Mouse (Mus musculus) heart, adult 2 months (tissue): ENCODE measurements around the gene Pawr. TPM values are rescaled to one million over a fixed set of nuclear protein-coding genes. Genes with fewer than 3 reads are reported as not detected.

Experiments used
- DNase-seq, 2 experiments: peaks; one replicate each; pipeline ENCODE4 v3.0.0; 2021
- H3K27ac ChIP-seq: fragments of 200-600 bp; 2 replicates; pipeline ENCODE4 v1.8.1; 2022
- H3K27me3 ChIP-seq: fragments of 200-500 bp; 2 replicates; pipeline ENCODE4 v1.6.1; 2012; ENCODE audit warnings: mild to moderate bottlenecking, low read length, inconsistent platforms, mixed read lengths; ENCODE audit not compliant: control insufficient read depth, insufficient read depth
- H3K36me3 ChIP-seq: fragments of 200-500 bp; 2 replicates; pipeline ENCODE4 v1.6.1; 2012; ENCODE audit warnings: low read length, inconsistent platforms; ENCODE audit not compliant: control insufficient read depth, insufficient read depth
- H3K4me1 ChIP-seq: fragments of 200-500 bp; 2 replicates; pipeline ENCODE4 v1.6.1; 2011; ENCODE audit warnings: low read length; ENCODE audit not compliant: control insufficient read depth, insufficient read depth
- H3K4me3 ChIP-seq: fragments of 200-600 bp; 2 replicates; pipeline ENCODE4 v1.8.1; 2022
- H3K79me2 ChIP-seq: fragments of 200-500 bp; replicated peaks from 2 replicates; pipeline ENCODE4 v1.6.1; 2012; ENCODE audit warnings: mild to moderate bottlenecking, inconsistent platforms, low read length, moderate library complexity, mixed read lengths; ENCODE audit not compliant: control insufficient read depth, insufficient read depth
- H3K9ac ChIP-seq: fragments of 200-500 bp; 2 replicates; pipeline ENCODE4 v1.6.1; 2012; ENCODE audit warnings: low read depth, mild to moderate bottlenecking, control low read depth, inconsistent platforms, low read length, mixed read lengths
- CTCF ChIP-seq: fragments of 200-600 bp; IDR thresholded peaks from 2 replicates; pipeline ENCODE4 v1.8.1; 2022; ENCODE audit warnings: antibody characterized with exemption, mild to moderate bottlenecking, moderate library complexity
- EP300 ChIP-seq: fragments of 200-500 bp; IDR thresholded peaks from 2 replicates; pipeline ENCODE4 v1.6.1; 2011; ENCODE audit warnings: low read depth, low read length, control low read depth; ENCODE audit not compliant: insufficient read depth
- POLR2A ChIP-seq: fragments of 200-500 bp; IDR thresholded peaks from 2 replicates; pipeline ENCODE4 v1.6.1; 2011; ENCODE audit warnings: mild to moderate bottlenecking, low read depth, low read length, control low read depth; ENCODE audit not compliant: insufficient read depth
- WGBS: fragments of 180-500 bp; shearing (Covaris S2); methylation state at CpG from one replicate; pipeline ENCODE4 v1.1.7; 2018; 5-methylcytosine and 5-hydroxymethylcytosine counted together
- intact Hi-C: fragments of 180-260 bp; cut with DNase I; formaldehyde crosslinking; loops from one replicate; pipeline ENCODE4 v1.15.1; 2025
- polyA plus RNA-seq: library from polyadenylated mRNA; depleted of rRNA; stranded (reverse); fragments of >200 nt; gene quantifications from 2 replicates; pipeline ENCODE4 v1.2.3, GENCODE M21; 2012
- total RNA-seq, 2 experiments: library from RNA; stranded (reverse); gene quantifications; 2 replicates each; pipeline ENCODE4 v1.2.3; 2021

Gene Pawr
- total and polyA plus RNA-seq, 3 experiments: 2.0 to 3.5 (median 2.5) TPM

DNA sequence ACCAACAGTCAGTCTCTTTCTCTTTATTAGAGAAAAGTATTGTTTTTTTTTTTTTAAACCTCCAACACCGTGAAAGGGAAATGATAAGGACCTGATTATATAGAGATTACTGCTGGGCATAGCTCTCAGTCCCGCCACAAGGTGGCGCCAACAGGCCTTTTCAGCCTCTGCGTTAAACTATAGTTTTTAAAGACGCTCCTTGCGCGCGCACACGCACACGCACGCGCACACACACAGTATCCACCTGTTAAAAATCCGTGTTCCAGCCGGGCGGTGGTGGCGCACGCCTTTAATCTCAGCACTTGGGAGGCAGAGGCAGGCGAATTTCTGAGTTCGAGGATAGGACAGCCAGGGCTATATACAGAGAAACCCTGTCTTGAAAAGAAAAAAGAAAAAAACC is 31.1 kb upstream of the Pawr start:
- peak; percentile 76 to 84 for DNase-seq
- H3K79me2 ChIP-seq: no peaks in the 10 kb centered on the region
- H3K4me1 ChIP-seq: no peaks in the 10 kb centered on the region
- intact Hi-C loops: loop anchor here (1.0 to 5.0 kb wide), 3 partner anchors 145 to 236 kb away; no protein-coding TSS in a partner anchor
- WGBS: 6% methylated on average over 19 of the region's 19 CpGs
- no peaks in the 10 kb centered on the region for H3K27me3 ChIP-seq
- no peak overlapping the region for H3K27ac ChIP-seq
- H3K36me3 ChIP-seq: no peaks in the 10 kb centered on the region
- no peak for TF ChIP-seq POLR2A
- TF ChIP-seq CTCF: peak; percentile 97
- TF ChIP-seq EP300: 0 out of 2 replicates have a peak, but pooled peaks have one; percentile 35
- no peak overlapping the region for H3K9ac ChIP-seq
- H3K4me3 ChIP-seq: no peak overlapping the region

DNA sequence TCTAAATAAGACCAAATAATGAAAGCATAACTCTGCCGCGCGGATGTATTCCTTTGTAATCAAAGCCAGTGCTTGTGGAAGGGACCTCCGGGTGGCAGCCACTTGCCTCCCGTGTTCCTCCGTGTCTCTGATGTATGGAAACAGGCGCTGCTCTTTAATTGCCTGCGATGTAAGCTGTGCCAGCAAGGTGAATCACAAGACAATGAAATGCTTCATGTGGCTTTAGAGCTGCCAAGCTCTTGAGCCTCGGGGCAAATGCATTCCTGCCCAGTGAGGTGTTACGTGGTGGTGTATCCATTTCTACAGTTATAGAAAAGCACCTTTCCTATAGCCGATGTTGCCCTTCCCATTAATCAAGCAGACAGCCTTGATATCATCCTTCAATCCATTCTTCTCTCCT is 24.1 kb upstream of the Pawr start:
- no peak for DNase-seq
- no peaks in the 10 kb centered on the region for H3K4me1 ChIP-seq
- H3K27ac ChIP-seq: no peak overlapping the region
- intact Hi-C loops: no loop called here
- H3K4me3 ChIP-seq: no peak overlapping the region
- no peak overlapping the region for H3K9ac ChIP-seq
- H3K27me3 ChIP-seq: no peaks in the 10 kb centered on the region
- H3K36me3 ChIP-seq: no peaks in the 10 kb centered on the region
- 80% methylated on average over 11 of the region's 11 CpGs for WGBS
- no peaks in the 10 kb centered on the region for H3K79me2 ChIP-seq
- TF ChIP-seq CTCF: no peak
- TF ChIP-seq EP300: no peak
- TF ChIP-seq POLR2A: no peak

DNA sequence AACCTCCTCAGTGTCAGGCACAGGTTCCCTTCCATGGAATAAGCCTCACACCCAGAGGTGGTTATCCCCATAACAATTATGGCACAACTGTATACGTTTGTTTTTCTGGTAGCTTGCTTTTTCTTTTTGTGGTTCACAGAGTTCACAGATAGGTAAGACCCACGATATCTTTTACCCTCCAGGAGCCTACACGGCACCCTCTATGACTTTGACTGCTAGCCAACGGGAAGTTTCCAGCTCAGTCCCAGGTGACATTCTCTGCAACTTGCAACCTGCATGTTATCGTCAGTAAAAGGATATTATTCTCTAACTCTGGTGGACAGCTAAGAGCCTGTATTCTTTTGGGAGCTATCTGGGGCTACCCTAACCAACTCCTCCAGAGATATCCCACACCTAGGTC is 21.7 kb upstream of the Pawr start:
- TF ChIP-seq CTCF (no peak), POLR2A (no peak), EP300 (no peak)
- H3K36me3 ChIP-seq: no peaks in the 10 kb centered on the region
- no peak overlapping the region for H3K27ac ChIP-seq
- H3K79me2 ChIP-seq: no peaks in the 10 kb centered on the region
- H3K4me3 ChIP-seq: no peak overlapping the region
- no peak overlapping the region for H3K9ac ChIP-seq
- WGBS: 74% methylated on average over 5 of the region's 5 CpGs
- intact Hi-C loops: no loop called here
- H3K4me1 ChIP-seq: no peaks in the 10 kb centered on the region
- no peak for DNase-seq
- no peaks in the 10 kb centered on the region for H3K27me3 ChIP-seq

DNA sequence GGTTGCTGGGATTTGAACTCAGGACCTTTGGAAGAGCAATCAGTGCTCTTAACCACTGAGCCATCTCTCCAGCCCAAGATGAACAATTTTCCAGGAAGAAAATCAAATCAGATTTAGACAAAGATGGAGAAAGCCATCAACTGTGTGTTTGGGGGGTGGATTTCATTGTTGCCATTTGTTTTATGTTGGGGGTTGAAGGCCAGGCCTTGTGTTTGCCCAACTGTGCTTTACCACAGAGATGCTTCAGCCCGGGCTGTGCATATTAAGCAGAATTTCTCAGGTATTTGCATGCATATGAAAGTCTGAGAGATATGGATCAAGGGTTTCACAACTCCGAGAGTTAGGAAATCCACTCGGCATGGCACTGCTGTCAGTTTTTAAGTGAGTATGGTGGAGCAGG is 20.5 kb upstream of the Pawr start:
- DNase-seq: no peak
- TF ChIP-seq CTCF (no peak), POLR2A (no peak), EP300 (no peak)
- no peak overlapping the region for H3K27ac ChIP-seq
- H3K9ac ChIP-seq: no peak overlapping the region
- no peak overlapping the region for H3K4me3 ChIP-seq
- intact Hi-C loops: no loop called here
- no peaks in the 10 kb centered on the region for H3K27me3 ChIP-seq
- H3K4me1 ChIP-seq: no peaks in the 10 kb centered on the region
- no peaks in the 10 kb centered on the region for H3K36me3 ChIP-seq
- WGBS: 91% methylated on average over 3 of the region's 3 CpGs
- H3K79me2 ChIP-seq: no peaks in the 10 kb centered on the region

DNA sequence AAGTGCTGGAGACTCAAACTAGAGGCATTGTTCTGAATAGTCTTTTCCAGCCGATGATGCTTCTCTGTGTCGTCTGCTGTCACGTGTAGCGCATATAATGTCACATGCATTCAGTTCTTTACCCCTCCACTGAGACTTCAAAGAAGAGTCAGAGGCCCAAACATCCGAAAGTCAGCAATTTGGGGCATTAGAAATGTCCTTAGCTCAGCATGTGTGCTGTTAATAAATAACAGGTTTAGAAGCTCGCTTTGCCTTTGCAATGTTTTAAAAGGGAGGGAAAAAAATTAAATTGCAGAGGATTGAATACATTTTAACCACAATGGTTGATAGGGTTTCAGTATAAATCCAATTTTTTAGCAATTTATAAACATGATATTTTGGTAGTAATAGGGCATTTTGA is 18.1 kb upstream of the Pawr start:
- DNase-seq: no peak
- H3K36me3 ChIP-seq: no peaks in the 10 kb centered on the region
- H3K27me3 ChIP-seq: no peaks in the 10 kb centered on the region
- H3K27ac ChIP-seq: no peak overlapping the region
- no peak overlapping the region for H3K9ac ChIP-seq
- TF ChIP-seq EP300: no peak
- TF ChIP-seq POLR2A: no peak
- no peak for TF ChIP-seq CTCF
- H3K4me1 ChIP-seq: no peaks in the 10 kb centered on the region
- WGBS: 84% methylated on average over 6 of the region's 6 CpGs
- intact Hi-C loops: no loop called here
- H3K79me2 ChIP-seq: no peaks in the 10 kb centered on the region
- H3K4me3 ChIP-seq: no peak overlapping the region

DNA sequence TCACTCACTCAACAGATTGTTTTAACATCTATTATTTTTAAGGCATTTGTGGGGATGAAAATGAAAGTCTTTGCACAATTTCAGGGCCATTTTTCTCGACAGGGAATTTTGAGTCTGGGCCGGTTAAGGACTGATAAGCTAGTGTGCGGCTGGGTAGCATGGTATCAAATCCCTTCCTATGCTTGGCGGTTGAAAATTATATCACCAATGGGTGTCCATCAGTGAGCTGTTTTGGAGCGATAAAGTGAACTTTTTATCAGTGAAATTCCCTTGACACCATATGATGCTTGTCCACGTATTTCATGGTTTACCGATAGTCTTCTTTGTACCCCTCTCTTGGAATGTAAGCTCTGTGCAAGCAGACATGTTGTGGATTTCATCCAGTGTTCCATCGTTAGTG is 17.5 kb upstream of the Pawr start:
- Histone ChIP-seq H3K4me3 (no peak overlapping the region), H3K27ac (no peak overlapping the region), H3K9ac (no peak overlapping the region), H3K27me3 (no peaks in the 10 kb centered on the region), H3K36me3 (no peaks in the 10 kb centered on the region), H3K79me2 (no peaks in the 10 kb centered on the region), H3K4me1 (no peaks in the 10 kb centered on the region)
- WGBS: 76% methylated on average over 8 of the region's 8 CpGs
- TF ChIP-seq CTCF (no peak), POLR2A (no peak), EP300 (no peak)
- no peak for DNase-seq
- intact Hi-C loops: no loop called here

DNA sequence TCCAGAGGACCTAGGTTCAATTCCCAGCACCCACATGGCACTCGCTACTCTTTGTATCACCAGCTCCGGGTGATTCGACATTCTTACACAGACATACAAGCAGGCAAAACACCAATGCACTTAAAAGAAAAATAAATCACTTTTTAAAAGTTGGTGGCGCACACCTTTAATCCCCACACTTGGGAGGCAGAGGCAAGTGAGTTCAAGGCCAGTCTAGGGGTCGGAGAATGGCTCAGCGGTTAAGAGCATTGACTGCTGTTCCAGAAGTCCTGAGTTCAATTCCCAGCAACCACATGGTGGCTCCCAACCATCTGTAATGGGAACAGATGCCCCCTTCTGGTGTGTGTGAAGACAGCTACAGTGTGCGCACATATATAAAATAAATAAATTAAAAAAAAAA is 16.7 kb upstream of the Pawr start:
- intact Hi-C loops: no loop called here
- no peak for DNase-seq
- WGBS: 94% methylated on average over 7 of the region's 7 CpGs
- no peak for TF ChIP-seq POLR2A
- no peak for TF ChIP-seq CTCF
- no peak for TF ChIP-seq EP300
- no peaks in the 10 kb centered on the region for H3K79me2 ChIP-seq
- no peaks in the 10 kb centered on the region for H3K4me1 ChIP-seq
- no peaks in the 10 kb centered on the region for H3K36me3 ChIP-seq
- H3K4me3 ChIP-seq: no peak overlapping the region
- H3K27ac ChIP-seq: no peak overlapping the region
- no peaks in the 10 kb centered on the region for H3K27me3 ChIP-seq
- no peak overlapping the region for H3K9ac ChIP-seq
